Mouse (Mus musculus) hindbrain, postnatal 0 days (tissue): ENCODE data around the gene Azi2. TPM values are rescaled to one million over a fixed set of nuclear protein-coding genes. Genes with fewer than 3 reads are reported as not detected.
A peak's percentile ranks its signal among the peaks of the same experiment; 100 is the strongest.

Experiments
- ATAC-seq: fragments of 200-750 bp; cut with Nextera tagmentation; 2 replicates; pipeline ENCODE4 v1.8.0; 2017; ENCODE audit warnings: mild to moderate bottlenecking, moderate TSS enrichment, moderate library complexity
- DNase-seq: peaks from one replicate; pipeline ENCODE4 v3.0.0-alpha.2; 2015; ENCODE audit warnings: low spot score
- H3K27ac ChIP-seq: fragments of 300-500 bp; sonication (generic); 2 replicates; pipeline ENCODE4 v1.5.1; 2014; ENCODE audit warnings: mild to moderate bottlenecking
- H3K27me3 ChIP-seq: fragments of 300-500 bp; sonication (generic); 2 replicates; pipeline ENCODE4 v1.6.1; 2014; ENCODE audit warnings: low read length, mixed read lengths; ENCODE audit not compliant: insufficient read depth
- H3K36me3 ChIP-seq: fragments of 300-500 bp; sonication (generic); 2 replicates; pipeline ENCODE4 v1.6.1; 2014; ENCODE audit warnings: low read length, mixed read lengths; ENCODE audit not compliant: insufficient read depth
- H3K4me1 ChIP-seq: fragments of 300-500 bp; sonication (generic); 2 replicates; pipeline ENCODE4 v1.6.1; 2014; ENCODE audit warnings: antibody characterized with exemption, low read length, mixed read lengths; ENCODE audit not compliant: insufficient read depth
- H3K4me2 ChIP-seq: fragments of 300-500 bp; sonication (generic); 2 replicates; pipeline ENCODE4 v1.6.1; 2014; ENCODE audit warnings: low read depth, mild to moderate bottlenecking, low read length, moderate library complexity, mixed read lengths
- H3K4me3 ChIP-seq: fragments of 300-500 bp; sonication (generic); 2 replicates; pipeline ENCODE4 v1.5.1; 2014; ENCODE audit warnings: low read length
- H3K9ac ChIP-seq: fragments of 300-500 bp; sonication (generic); replicated peaks from 2 replicates; pipeline ENCODE4 v1.6.1; 2014; ENCODE audit warnings: mild to moderate bottlenecking, low read length, moderate library complexity, mixed read lengths
- H3K9me3 ChIP-seq: fragments of 300-500 bp; sonication (generic); 2 replicates; pipeline ENCODE4 v1.6.1; 2016; ENCODE audit warnings: low read length, mixed read lengths
- CTCF ChIP-seq: IDR thresholded peaks from 2 replicates; pipeline ENCODE4 v1.5.1; 2016; ENCODE audit warnings: antibody characterized with exemption, control low read depth, low read depth
- WGBS: fragments of 180-500 bp; shearing (Covaris S2); extraction: QIAGEN DNeasy Blood & Tissue Kit; methylation state at CpG from one replicate; pipeline ENCODE4 v1.1.7; 2014; 5-methylcytosine and 5-hydroxymethylcytosine counted together
- polyA plus RNA-seq: library from polyadenylated mRNA; unstranded; fragments of >200 nt; fragmentation: Nextera tagmentation; extraction: Ambion mirVana; gene quantifications from 2 replicates; pipeline ENCODE4 v1.2.1, GENCODE M21; 2015
- total RNA-seq: library from RNA; depleted of rRNA; stranded (reverse); fragments of >200 nt; gene quantifications from 2 replicates; pipeline ENCODE4 v1.2.3, GENCODE M21; 2014; rRNA removed

Gene Azi2
- total RNA-seq (57.6 and 82.5 TPM in 2 replicates), polyA plus RNA-seq (61.3 and 64.3 TPM in 2 replicates)

- ATAC-seq (peak; percentile 99), DNase-seq (peak; percentile 100)
- peak within 1 kb of the TSS; percentile 78 for H3K4me2 ChIP-seq
- H3K36me3 ChIP-seq: no peaks in the 10 kb centered on the region
- H3K4me3 ChIP-seq: peak within 1 kb of the TSS; percentile 90
- WGBS: under 1% methylated on average over 87 of the region's 87 CpGs
- no peaks in the 10 kb centered on the region for H3K9me3 ChIP-seq
- peak within 1 kb of the TSS; percentile 95 for H3K9ac ChIP-seq
- peaks cover 6% of the 10 kb centered on the region; the same call in 1 of the 2 replicates for H3K4me1 ChIP-seq
- H3K27me3 ChIP-seq: no peaks in the 10 kb centered on the region
- H3K27ac ChIP-seq: peak within 1 kb of the TSS; percentile 95
- TF ChIP-seq CTCF: peak; percentile 87
Measured at GRCm38 (mm10) chr9:118040218-118041021, at the start of gene Azi2. TSS of gene Azi2 (plus strand) at chr9:118040499.

GRCm38 (mm10) chr9:117996631-117997030, 43.7 kb upstream of the Azi2 start:
- H3K36me3 ChIP-seq: no peaks in the 10 kb centered on the region
- H3K9ac ChIP-seq: no peak overlapping the region
- no peak for DNase-seq
- ATAC-seq: no peak
- TF ChIP-seq CTCF: no peak
- no peak overlapping the region for H3K4me2 ChIP-seq
- H3K4me1 ChIP-seq: no peaks in the 10 kb centered on the region
- H3K27ac ChIP-seq: no peak overlapping the region
- H3K27me3 ChIP-seq: no peaks in the 10 kb centered on the region
- no peaks in the 10 kb centered on the region for H3K9me3 ChIP-seq
- WGBS: 95% methylated on average over 5 of the region's 5 CpGs
- no peak overlapping the region for H3K4me3 ChIP-seq

GRCm38 (mm10) chr9:118001488-118001887, 38.8 kb upstream of the Azi2 start:
- no peak for TF ChIP-seq CTCF
- Histone ChIP-seq H3K27me3 (no peaks in the 10 kb centered on the region), H3K4me2 (no peak overlapping the region), H3K36me3 (no peaks in the 10 kb centered on the region), H3K9ac (no peak overlapping the region), H3K4me3 (no peak overlapping the region), H3K9me3 (no peaks in the 10 kb centered on the region), H3K27ac (no peak overlapping the region), H3K4me1 (no peaks in the 10 kb centered on the region)
- ATAC-seq (no peak), DNase-seq (no peak)
- WGBS: 92% methylated on average over 3 of the region's 3 CpGs

GRCm38 (mm10) chr9:118003218-118003886, 36.9 kb upstream of the Azi2 start:
- DNase-seq (no peak), ATAC-seq (no peak)
- 67% methylated on average over 4 of the region's 4 CpGs for WGBS
- no peaks in the 10 kb centered on the region for H3K36me3 ChIP-seq
- H3K4me2 ChIP-seq: no peak overlapping the region
- no peaks in the 10 kb centered on the region for H3K27me3 ChIP-seq
- no peak overlapping the region for H3K27ac ChIP-seq
- H3K9ac ChIP-seq: no peak overlapping the region
- H3K4me3 ChIP-seq: no peak overlapping the region
- no peaks in the 10 kb centered on the region for H3K9me3 ChIP-seq
- no peak for TF ChIP-seq CTCF
- no peaks in the 10 kb centered on the region for H3K4me1 ChIP-seq

- H3K36me3 ChIP-seq: no peaks in the 10 kb centered on the region
- no peak overlapping the region for H3K4me2 ChIP-seq
- no peak overlapping the region for H3K9ac ChIP-seq
- ATAC-seq (no peak), DNase-seq (no peak)
- H3K27ac ChIP-seq: no peak overlapping the region
- no peaks in the 10 kb centered on the region for H3K4me1 ChIP-seq
- H3K4me3 ChIP-seq: no peak overlapping the region
- TF ChIP-seq CTCF: no peak
- no peaks in the 10 kb centered on the region for H3K27me3 ChIP-seq
- no peaks in the 10 kb centered on the region for H3K9me3 ChIP-seq
- 79% methylated on average over 4 of the region's 4 CpGs for WGBS
Measured at GRCm38 (mm10) chr9:118003937-118004336, 36.4 kb upstream of the Azi2 start.

GRCm38 (mm10) chr9:118012928-118013327, 27.4 kb upstream of the Azi2 start:
- WGBS: 93% methylated on average over 3 of the region's 3 CpGs
- ATAC-seq: no peak
- Histone ChIP-seq H3K9me3 (no peaks in the 10 kb centered on the region), H3K27ac (no peak overlapping the region), H3K4me1 (no peaks in the 10 kb centered on the region), H3K4me2 (no peak overlapping the region), H3K36me3 (no peaks in the 10 kb centered on the region), H3K9ac (no peak overlapping the region), H3K27me3 (no peaks in the 10 kb centered on the region), H3K4me3 (no peak overlapping the region)
- no peak for TF ChIP-seq CTCF
- DNase-seq: no peak
